Mouse (Mus musculus) left cerebral cortex, adult 9 months (tissue): ENCODE measurements around the gene Olfr623.

Experiments used
- DNase-seq, 2 experiments: peaks; one replicate each; pipeline ENCODE4 v3.0.0; 2022; ENCODE audit warnings: low spot score in 2 of 2

Olfr623 gene

DNA sequence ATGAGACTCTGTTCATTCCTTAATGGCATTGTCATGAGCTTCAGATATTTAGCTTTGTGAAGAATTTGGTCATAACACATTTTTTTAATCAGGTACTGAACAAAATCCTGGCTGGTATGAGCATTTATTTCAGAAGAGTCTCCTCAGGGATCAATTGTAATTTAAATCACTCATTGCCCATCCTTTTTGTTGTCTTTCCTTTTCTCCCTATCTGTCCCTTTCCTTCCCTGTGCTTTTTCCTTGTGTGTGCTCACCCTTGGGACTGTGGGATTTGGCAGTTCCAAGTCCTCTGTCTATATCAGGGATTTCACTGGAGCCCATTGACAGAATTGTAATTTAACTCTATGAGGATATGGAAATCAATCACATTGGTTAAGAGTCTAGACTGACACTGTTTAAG lies at the start of gene Olfr623:
Gene Olfr623, minus strand, starts transcription at position 101 of the 400 bp plus-strand sequence.
- DNase-seq: no peak

DNA sequence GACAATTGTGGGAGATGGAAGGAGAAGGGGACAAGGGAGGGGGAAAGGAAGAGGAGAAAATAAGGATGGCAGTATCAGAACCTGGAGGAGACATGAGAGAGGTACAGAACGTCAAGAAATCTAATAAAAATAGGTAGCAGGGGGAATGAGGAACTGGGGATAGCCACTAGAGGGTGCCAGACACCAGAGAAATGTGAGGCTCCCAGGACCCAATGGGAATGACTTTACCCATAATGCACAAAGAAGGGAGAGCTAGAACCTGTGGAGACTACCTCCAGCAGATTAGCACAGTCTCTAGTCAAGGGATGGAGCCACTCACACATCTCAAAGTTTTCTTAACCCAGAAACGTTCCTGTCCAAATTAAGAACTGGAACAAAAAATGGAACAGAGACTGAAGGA lies 48.5 kb upstream of the Olfr623 start:
- no peak for DNase-seq

DNA sequence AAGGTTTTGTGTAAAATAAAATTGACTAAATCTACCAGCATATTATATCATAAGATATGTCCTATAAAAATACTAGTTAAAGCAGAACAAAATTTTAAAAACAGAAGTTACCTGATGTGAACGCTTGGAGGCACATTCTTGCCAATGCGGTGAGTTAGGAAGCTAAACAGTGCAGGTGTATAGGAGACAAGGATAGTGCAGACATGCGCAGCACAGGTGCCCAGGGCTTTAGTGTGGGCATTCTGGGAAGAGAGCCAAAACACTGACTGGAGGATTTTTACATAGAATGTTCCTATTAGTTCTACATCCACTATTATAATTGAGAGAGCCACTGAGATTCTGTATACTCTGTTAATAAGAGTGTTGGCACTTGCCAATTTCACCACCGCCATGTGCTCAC lies 36.0 kb upstream of the Olfr623 start:
- no peak for DNase-seq

DNA sequence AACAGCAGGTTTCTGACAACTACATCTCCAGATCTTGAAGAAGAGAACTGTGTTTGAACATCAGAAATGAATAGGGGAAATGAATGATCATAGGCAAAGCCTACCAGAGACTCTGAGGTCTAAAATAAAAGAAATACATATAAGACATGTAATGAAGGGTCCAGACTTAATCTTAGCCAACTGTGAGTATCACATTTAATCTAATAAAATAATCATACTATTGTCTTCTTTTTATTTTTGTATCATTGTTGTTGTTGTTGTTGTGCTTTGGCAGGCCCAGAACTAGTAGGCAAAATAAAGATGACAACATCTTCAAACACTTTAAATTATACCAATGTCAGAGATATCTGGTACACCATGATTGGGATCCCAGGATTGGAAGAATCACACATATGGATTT lies 18.9 kb upstream of the Olfr623 start, which contains the start of gene Olfr625-ps1:
Gene Olfr625-ps1, plus strand, starts transcription at position 301 of the 400 bp plus-strand sequence.
- DNase-seq: no peak

DNA sequence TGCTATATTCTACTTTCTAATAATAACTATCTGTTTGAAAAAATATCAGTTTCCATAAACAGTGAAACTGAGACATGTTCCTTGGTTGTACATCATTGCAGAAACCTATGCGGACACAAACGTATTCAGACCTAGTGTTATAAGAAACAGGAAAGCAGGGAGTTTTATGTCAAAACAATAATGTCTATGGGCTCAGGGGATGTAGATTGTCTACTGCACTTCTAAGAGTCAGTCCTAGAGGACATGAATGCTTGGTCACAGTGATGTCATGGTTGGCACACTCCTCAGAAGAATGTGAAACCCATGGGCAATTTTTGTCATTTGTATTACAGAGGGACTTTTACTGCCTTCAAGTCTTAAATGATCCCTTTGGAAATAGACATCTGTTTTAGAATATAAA lies 7.6 kb upstream of the Olfr623 start, which contains the start of gene Olfr624:
Gene Olfr624, minus strand, starts transcription at position 101 of the 400 bp plus-strand sequence.
- no peak for DNase-seq

DNA sequence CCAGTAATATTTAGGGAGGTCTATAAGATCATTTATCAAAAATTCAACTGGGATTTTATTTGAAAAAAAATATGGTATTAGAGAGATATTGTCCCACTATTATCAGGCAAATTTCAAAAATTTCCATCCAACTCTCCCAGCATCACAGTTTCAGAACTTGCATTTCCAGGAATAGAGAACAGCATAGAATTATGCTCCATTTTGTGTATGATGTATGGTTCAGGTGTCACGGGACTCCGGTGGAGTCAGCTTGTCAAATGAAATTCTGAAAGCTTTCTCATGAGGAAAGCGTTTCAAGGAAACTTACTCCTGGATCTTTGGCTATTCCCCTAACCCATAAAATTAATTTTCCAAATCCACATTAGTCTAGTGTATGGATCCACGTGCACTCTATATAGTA lies 19.4 kb downstream of the Olfr623 start:
- no peak for DNase-seq

DNA sequence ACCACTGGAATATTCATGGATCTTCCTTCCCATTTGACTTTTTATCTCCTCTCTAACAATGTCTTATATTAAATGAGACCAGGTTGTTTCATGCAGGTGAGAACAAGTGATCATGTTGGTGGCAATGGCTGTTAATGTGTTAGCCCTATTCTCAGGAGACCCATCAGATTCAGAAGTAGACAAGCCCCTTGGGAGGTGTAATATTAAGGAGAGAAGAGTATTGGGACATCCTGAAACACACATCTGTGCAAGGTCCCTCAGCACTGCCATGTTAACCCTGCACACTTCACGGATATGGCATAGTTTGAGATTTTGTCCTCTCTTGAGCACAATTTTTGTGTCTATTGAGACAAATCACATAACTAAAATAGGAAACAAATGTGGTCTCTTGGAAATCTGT lies 20.9 kb downstream of the Olfr623 start, which contains the start of gene Olfr622:
Gene Olfr622, minus strand, starts transcription at position 101 of the 400 bp plus-strand sequence.
- DNase-seq: no peak

DNA sequence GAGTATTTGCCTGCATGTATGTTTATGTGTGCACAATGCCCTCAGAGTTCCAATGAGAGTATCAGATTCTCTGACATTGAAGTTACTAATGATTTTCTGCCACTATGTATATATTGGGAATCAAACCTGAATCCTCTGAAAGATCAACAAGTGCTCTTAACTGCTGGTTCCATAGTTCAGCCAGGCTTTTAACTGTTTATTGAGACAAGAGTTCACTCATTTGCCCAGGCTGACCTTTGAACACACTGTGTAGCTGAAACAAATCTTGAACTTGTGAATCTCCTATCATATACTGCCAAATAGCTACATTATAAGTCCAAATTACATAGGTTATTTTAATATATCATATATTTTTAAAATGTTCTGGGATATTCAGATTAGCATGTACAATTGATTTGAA lies 26.7 kb downstream of the Olfr623 start:
- DNase-seq: no peak

DNA sequence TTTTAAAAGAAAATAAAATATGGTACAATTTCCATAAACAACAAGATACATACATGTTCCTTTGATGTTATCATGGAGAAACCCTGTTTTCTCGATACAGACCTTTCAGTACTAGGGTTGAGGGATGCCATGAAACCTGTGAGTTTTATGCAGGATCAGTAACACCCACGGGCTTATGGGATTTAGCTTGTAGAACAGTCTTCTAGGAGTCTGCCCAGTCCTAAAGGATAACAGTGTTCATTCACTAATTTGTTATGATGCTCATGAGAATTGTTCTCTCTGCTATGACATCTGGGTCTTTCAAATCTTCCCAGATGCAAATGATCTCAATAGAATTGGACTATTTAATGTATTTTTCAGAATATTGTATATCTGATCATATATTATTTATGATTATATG lies 51.1 kb downstream of the Olfr623 start, which contains the start of gene Olfr620:
Gene Olfr620, minus strand, starts transcription at position 101 of the 400 bp plus-strand sequence.
- no peak for DNase-seq
